Mouse (Mus musculus): ENCODE results near the gene Dab1. TPM values are rescaled to one million over a fixed set of nuclear protein-coding genes. Genes with fewer than 3 reads are reported as not detected.

The Dab1 gene
- polyA plus RNA-seq, 1 experiment from 2014 or later: 55.4 TPM

DNA sequence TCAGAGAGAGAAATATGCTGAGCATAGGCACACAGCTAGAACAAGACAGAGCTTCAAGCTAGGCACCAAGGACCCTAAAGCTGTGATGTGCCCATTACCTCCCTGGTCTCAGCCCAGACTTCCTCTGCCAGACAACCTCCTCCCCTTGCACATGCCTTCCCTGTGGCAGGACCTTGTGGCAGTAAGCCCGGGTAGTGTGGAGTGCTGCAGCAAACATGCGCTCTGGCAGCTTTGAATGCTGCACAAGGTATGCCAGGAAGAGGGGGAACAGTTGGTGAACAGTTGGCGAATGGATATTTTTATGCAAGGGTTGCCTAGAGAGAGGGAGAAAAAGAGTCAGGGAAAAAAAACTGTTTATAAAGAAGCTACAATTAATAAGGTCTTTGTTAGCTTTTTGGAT lies 262.5 kb downstream of the Dab1 start:
- no peaks in the 10 kb centered on the region for H3K9me3 ChIP-seq (ENCODE audit: control insufficient read depth, low read length)
- H3K27me3 ChIP-seq (ENCODE audit: control insufficient read depth, insufficient read depth, low read length): no peaks in the 10 kb centered on the region
- no peak overlapping the region for H3K4me2 ChIP-seq (replicated peaks; ENCODE audit: low read depth, low read length)
- DNase-seq (ENCODE audit: low spot score): no peak
- no peaks in the 10 kb centered on the region for H3K36me3 ChIP-seq (ENCODE audit: control insufficient read depth, insufficient read depth, low read length)
- ATAC-seq (ENCODE audit: low FRiP score): no peak
- 74% methylated on average over 3 of the region's 3 CpGs for WGBS
- no peak overlapping the region for H3K27ac ChIP-seq (ENCODE audit: low read depth, low read length)
- H3K9ac ChIP-seq (ENCODE audit: low read depth, low read length): no peak overlapping the region
- H3K4me1 ChIP-seq (replicated peaks; ENCODE audit: control insufficient read depth, insufficient read depth, low read length): no peaks in the 10 kb centered on the region
- no peak overlapping the region for H3K4me3 ChIP-seq (ENCODE audit: low read depth, low read length)

DNA sequence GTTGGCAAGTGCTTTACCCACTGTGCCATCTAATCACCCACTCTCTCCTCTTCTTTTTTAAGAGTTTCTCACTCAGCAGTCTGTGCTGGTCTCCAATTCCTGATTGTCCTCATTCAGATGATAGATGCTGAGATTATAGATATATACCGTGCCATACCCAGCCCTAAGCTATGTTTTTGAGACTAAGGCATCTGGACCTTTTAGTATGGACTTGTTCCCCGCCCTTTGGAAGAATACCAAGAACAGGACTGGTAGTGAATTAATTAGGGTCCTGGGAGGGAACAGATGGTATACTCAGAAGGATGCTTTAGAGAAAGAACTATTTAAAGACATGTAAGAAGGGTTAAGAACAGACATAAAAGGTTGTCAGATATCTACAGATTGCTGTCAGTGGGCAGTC lies 268.9 kb downstream of the Dab1 start:
- ATAC-seq (ENCODE audit: low FRiP score) (no peak), DNase-seq (ENCODE audit: low spot score) (no peak)
- H3K9me3 ChIP-seq (ENCODE audit: control insufficient read depth, low read length): no peaks in the 10 kb centered on the region
- no peak overlapping the region for H3K9ac ChIP-seq (ENCODE audit: low read depth, low read length)
- no peak overlapping the region for H3K4me3 ChIP-seq (ENCODE audit: low read depth, low read length)
- H3K4me1 ChIP-seq (replicated peaks; ENCODE audit: control insufficient read depth, insufficient read depth, low read length): no peaks in the 10 kb centered on the region
- H3K27ac ChIP-seq (ENCODE audit: low read depth, low read length): no peak overlapping the region
- WGBS: 85% methylated on average over 2 of the region's 2 CpGs
- H3K27me3 ChIP-seq (ENCODE audit: control insufficient read depth, insufficient read depth, low read length): no peaks in the 10 kb centered on the region
- H3K4me2 ChIP-seq (replicated peaks; ENCODE audit: low read depth, low read length): no peak overlapping the region
- H3K36me3 ChIP-seq (ENCODE audit: control insufficient read depth, insufficient read depth, low read length): no peaks in the 10 kb centered on the region

DNA sequence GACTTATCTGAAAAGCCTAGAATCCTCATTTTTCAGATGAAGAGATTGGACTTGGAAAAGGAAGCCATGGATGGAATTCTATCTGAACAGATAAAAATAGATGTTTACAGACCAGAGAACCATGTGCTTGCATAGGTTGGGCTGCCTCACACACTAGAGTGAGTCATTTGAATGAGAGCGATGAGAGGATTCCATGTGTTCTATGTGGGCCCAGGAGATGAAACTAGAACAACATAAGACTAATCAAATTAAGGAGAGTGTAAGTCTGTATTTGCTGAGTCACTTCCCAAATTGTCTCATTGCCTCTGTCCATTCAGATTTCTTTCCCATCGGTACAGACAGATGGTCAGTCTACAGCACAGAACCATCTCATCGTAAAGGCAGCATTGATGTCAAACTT lies 270.0 kb downstream of the Dab1 start:
- ATAC-seq (ENCODE audit: low FRiP score): no peak
- Histone ChIP-seq H3K9ac (ENCODE audit: low read depth, low read length) (no peak overlapping the region), H3K36me3 (ENCODE audit: control insufficient read depth, insufficient read depth, low read length) (no peaks in the 10 kb centered on the region), H3K4me2 (replicated peaks; ENCODE audit: low read depth, low read length) (no peak overlapping the region), H3K4me3 (ENCODE audit: low read depth, low read length) (no peak overlapping the region), H3K4me1 (replicated peaks; ENCODE audit: control insufficient read depth, insufficient read depth, low read length) (no peaks in the 10 kb centered on the region), H3K27me3 (ENCODE audit: control insufficient read depth, insufficient read depth, low read length) (no peaks in the 10 kb centered on the region), H3K27ac (ENCODE audit: low read depth, low read length) (no peak overlapping the region), H3K9me3 (ENCODE audit: control insufficient read depth, low read length) (no peaks in the 10 kb centered on the region)
- WGBS: 96% methylated on average over 3 of the region's 3 CpGs
- DNase-seq (ENCODE audit: low spot score): no peak

DNA sequence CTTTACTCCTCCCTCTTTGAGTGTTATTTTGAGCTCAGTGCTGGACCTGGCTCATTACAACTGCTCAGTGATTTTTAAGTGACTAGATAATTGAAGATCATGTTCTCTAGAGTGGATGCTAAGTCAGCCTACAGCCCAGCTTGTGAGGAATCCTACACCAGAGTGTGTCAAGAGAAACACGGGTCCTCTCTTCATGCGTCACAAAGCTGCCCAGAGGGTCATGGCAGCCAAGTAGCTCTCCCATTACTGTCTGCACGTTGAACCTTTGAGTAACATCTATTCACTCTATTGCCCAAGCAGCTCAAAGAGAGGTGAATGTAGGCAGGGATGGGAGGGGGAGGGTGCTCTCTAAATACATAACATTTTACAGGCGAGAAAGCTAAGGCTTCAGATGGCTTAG lies 277.6 kb downstream of the Dab1 start:
- ATAC-seq (ENCODE audit: low FRiP score) (no peak), DNase-seq (ENCODE audit: low spot score) (no peak)
- Histone ChIP-seq H3K9me3 (ENCODE audit: control insufficient read depth, low read length) (no peaks in the 10 kb centered on the region), H3K27ac (ENCODE audit: low read depth, low read length) (no peak overlapping the region), H3K27me3 (ENCODE audit: control insufficient read depth, insufficient read depth, low read length) (no peaks in the 10 kb centered on the region), H3K4me1 (replicated peaks; ENCODE audit: control insufficient read depth, insufficient read depth, low read length) (no peaks in the 10 kb centered on the region), H3K4me3 (ENCODE audit: low read depth, low read length) (no peak overlapping the region), H3K36me3 (ENCODE audit: control insufficient read depth, insufficient read depth, low read length) (no peaks in the 10 kb centered on the region), H3K4me2 (replicated peaks; ENCODE audit: low read depth, low read length) (no peak overlapping the region), H3K9ac (ENCODE audit: low read depth, low read length) (no peak overlapping the region)
- WGBS: 90% methylated on average over 4 of the region's 4 CpGs

DNA sequence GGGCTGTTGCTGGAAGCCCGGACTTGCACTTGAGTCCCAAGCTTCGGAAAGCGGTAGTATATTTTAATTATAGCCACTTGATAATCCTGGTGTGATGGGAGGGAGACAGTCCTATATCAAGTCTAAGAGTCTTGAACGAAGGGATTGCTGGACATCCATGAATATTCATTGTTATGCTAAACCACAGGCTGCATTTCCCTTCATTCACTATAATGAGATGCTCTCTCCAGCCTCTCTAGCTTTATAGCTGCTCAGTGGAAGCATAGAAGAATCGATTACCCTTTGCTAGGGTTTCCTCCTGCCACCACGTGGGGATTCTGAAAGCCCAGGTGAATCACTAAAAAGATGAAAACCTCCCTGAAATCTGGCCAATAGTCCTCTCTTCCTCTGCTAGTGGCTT lies 278.5 kb downstream of the Dab1 start:
- 68% methylated on average over 6 of the region's 6 CpGs for WGBS
- Histone ChIP-seq H3K27me3 (ENCODE audit: control insufficient read depth, insufficient read depth, low read length) (no peaks in the 10 kb centered on the region), H3K36me3 (ENCODE audit: control insufficient read depth, insufficient read depth, low read length) (no peaks in the 10 kb centered on the region), H3K9me3 (ENCODE audit: control insufficient read depth, low read length) (no peaks in the 10 kb centered on the region), H3K9ac (ENCODE audit: low read depth, low read length) (no peak overlapping the region), H3K4me1 (replicated peaks; ENCODE audit: control insufficient read depth, insufficient read depth, low read length) (no peaks in the 10 kb centered on the region), H3K27ac (ENCODE audit: low read depth, low read length) (no peak overlapping the region), H3K4me2 (replicated peaks; ENCODE audit: low read depth, low read length) (no peak overlapping the region), H3K4me3 (ENCODE audit: low read depth, low read length) (no peak overlapping the region)
- ATAC-seq (ENCODE audit: low FRiP score) (no peak), DNase-seq (ENCODE audit: low spot score) (peak; percentile 6)

DNA sequence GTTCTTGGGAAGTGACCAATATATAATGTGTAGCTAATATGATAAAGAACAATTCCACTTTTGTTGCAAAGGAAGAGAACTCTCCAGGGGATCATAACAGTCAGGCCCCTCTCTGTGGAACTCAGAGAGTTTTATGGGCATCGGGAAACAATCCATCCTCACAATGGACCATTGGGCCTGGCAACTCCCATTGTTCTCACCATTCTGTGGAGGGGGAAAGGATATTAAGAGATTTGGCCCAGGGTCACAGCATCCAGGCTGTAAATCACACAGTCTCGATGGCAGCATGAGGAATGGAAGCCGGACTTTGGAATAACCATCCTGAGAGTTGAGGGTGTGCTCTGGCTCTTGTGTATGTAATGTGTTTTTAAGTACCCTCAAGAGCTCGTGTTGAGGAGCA lies 292.3 kb downstream of the Dab1 start:
- H3K4me1 ChIP-seq (replicated peaks; ENCODE audit: control insufficient read depth, insufficient read depth, low read length): no peaks in the 10 kb centered on the region
- H3K4me3 ChIP-seq (ENCODE audit: low read depth, low read length): no peak overlapping the region
- no peaks in the 10 kb centered on the region for H3K36me3 ChIP-seq (ENCODE audit: control insufficient read depth, insufficient read depth, low read length)
- no peak overlapping the region for H3K4me2 ChIP-seq (replicated peaks; ENCODE audit: low read depth, low read length)
- H3K27me3 ChIP-seq (ENCODE audit: control insufficient read depth, insufficient read depth, low read length): no peaks in the 10 kb centered on the region
- H3K9me3 ChIP-seq (ENCODE audit: control insufficient read depth, low read length): no peaks in the 10 kb centered on the region
- ATAC-seq (ENCODE audit: low FRiP score): no peak
- no peak overlapping the region for H3K27ac ChIP-seq (ENCODE audit: low read depth, low read length)
- no peak for DNase-seq (ENCODE audit: low spot score)
- H3K9ac ChIP-seq (ENCODE audit: low read depth, low read length): no peak overlapping the region
- WGBS: 42% methylated on average over 4 of the region's 4 CpGs

DNA sequence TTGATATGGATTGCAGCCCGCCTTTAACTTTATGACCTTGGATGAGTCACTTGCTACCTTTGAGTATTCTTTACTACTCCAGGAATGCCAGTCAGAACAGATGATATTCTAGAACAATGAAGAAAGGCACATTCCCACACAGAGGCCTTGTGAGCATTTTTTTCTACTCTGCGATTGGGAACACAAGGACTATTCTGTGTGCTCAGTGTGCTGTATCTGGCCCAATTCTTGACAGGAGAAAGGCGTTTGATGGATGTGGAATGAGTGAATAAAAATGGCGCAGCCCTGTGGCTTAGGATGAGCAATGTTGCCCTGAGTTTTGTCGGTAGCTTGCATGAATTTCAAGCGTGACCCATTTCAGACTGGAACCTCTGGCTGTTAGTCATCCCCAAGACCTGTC lies 292.9 kb downstream of the Dab1 start:
- DNase-seq (ENCODE audit: low spot score): no peak
- WGBS: 67% methylated on average over 6 of the region's 6 CpGs
- ATAC-seq (ENCODE audit: low FRiP score): no peak

DNA sequence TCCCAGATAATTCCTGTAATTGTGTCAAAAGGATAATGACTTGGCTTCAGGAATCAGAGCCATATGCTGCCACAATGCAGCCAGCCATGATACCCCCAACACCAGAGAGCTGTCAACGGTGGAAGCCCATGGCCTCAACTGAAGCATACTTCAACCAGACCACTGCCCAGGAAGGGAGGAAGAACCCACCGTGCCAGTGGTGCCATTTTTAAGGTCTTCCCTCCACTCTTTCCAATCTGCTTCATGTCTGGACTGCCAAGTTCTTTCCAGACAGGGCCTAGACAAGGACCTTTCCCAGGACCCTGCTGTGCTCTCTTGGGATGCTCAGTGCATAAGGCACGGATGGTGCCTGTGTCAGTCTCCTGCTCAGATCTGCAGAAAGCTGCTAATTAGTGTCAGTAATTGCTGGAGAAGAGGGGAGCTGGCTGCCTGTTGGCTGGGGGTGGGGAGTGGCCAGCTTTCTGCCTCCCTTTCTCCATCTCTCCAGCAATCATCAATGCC lies 303.3 kb downstream of the Dab1 start:
- no peaks in the 10 kb centered on the region for H3K36me3 ChIP-seq (ENCODE audit: control insufficient read depth, insufficient read depth, low read length)
- no peak for DNase-seq (ENCODE audit: low spot score)
- H3K4me3 ChIP-seq (ENCODE audit: low read depth, low read length): no peak overlapping the region
- 0 out of 2 replicates have a peak, but pooled peaks cover 2% of the 10 kb centered on the region for H3K4me1 ChIP-seq (replicated peaks; ENCODE audit: control insufficient read depth, insufficient read depth, low read length)
- H3K9me3 ChIP-seq (ENCODE audit: control insufficient read depth, low read length): no peaks in the 10 kb centered on the region
- no peak overlapping the region for H3K9ac ChIP-seq (ENCODE audit: low read depth, low read length)
- H3K27ac ChIP-seq (ENCODE audit: low read depth, low read length): no peak overlapping the region
- no peak for ATAC-seq (ENCODE audit: low FRiP score)
- H3K4me2 ChIP-seq (replicated peaks; ENCODE audit: low read depth, low read length): no peak overlapping the region
- WGBS: 77% methylated on average over 3 of the region's 3 CpGs
- H3K27me3 ChIP-seq (ENCODE audit: control insufficient read depth, insufficient read depth, low read length): no peaks in the 10 kb centered on the region

More for the DNA sequence above, 292.9 kb downstream of the Dab1 start:
- H3K9me3 ChIP-seq (ENCODE audit: control insufficient read depth, low read length): no peaks in the 10 kb centered on the region
- no peaks in the 10 kb centered on the region for H3K4me1 ChIP-seq (replicated peaks; ENCODE audit: control insufficient read depth, insufficient read depth, low read length)
- H3K4me3 ChIP-seq (ENCODE audit: low read depth, low read length): no peak overlapping the region
- H3K9ac ChIP-seq (ENCODE audit: low read depth, low read length): no peak overlapping the region
- H3K27me3 ChIP-seq (ENCODE audit: control insufficient read depth, insufficient read depth, low read length): no peaks in the 10 kb centered on the region
- H3K27ac ChIP-seq (ENCODE audit: low read depth, low read length): no peak overlapping the region
- no peaks in the 10 kb centered on the region for H3K36me3 ChIP-seq (ENCODE audit: control insufficient read depth, insufficient read depth, low read length)
- H3K4me2 ChIP-seq (replicated peaks; ENCODE audit: low read depth, low read length): no peak overlapping the region

DNA sequence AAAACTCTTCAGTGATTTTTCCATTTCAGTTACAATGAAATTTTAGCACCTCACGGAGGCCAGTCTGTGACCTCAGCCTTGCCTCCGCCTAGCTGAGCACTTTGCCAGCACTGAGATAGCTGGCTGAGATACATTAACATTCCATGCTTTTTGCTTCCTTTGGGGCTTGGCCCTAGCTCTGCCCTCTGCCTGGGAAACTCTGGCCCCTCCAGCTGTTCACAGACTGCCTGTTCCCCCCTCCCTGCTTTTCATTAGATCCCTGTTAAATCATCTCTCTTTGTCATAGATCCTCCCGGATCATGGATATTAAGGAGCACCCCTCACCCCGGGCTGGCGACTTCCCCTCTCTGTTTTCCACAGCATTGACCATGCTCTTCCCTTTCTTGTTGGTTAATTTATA lies 307.5 kb downstream of the Dab1 start:
- DNase-seq (ENCODE audit: low spot score) (no peak), ATAC-seq (ENCODE audit: low FRiP score) (no peak)
- no peaks in the 10 kb centered on the region for H3K27me3 ChIP-seq (ENCODE audit: control insufficient read depth, insufficient read depth, low read length)
- WGBS: 38% methylated on average over 5 of the region's 5 CpGs
- H3K4me1 ChIP-seq (replicated peaks; ENCODE audit: control insufficient read depth, insufficient read depth, low read length): 0 out of 2 replicates have a peak, but pooled peaks cover 2% of the 10 kb centered on the region
- no peak overlapping the region for H3K9ac ChIP-seq (ENCODE audit: low read depth, low read length)
- H3K4me2 ChIP-seq (replicated peaks; ENCODE audit: low read depth, low read length): no peak overlapping the region
- H3K9me3 ChIP-seq (ENCODE audit: control insufficient read depth, low read length): no peaks in the 10 kb centered on the region
- H3K36me3 ChIP-seq (ENCODE audit: control insufficient read depth, insufficient read depth, low read length): no peaks in the 10 kb centered on the region
- H3K27ac ChIP-seq (ENCODE audit: low read depth, low read length): 0 out of 2 replicates have a peak overlapping the region, but pooled peaks have one; percentile 9
- H3K4me3 ChIP-seq (ENCODE audit: low read depth, low read length): no peak overlapping the region

Measured in hindbrain, embryonic 11.5 days (tissue).